Mouse (Mus musculus) right cerebral cortex, postnatal 14 days (tissue): ENCODE results near the gene Anp32a.
A peak's percentile ranks its signal among the peaks of the same experiment; 100 is the strongest.

Source experiments
- DNase-seq: peaks from one replicate; pipeline ENCODE4 v3.0.0; 2022

Gene Anp32a

GRCm38 (mm10) chr9:62341123-62341486 is at the start of gene Anp32a:
Gene Anp32a, plus strand, starts transcription at chr9:62341293.
- DNase-seq = peak; percentile 99

GRCm38 (mm10) chr9:62295006-62295698 is 45.9 kb upstream of the Anp32a start:
- peak; percentile 79 for DNase-seq

- no peak for DNase-seq
Observed at GRCm38 (mm10) chr9:62296891-62297290, 44.2 kb upstream of the Anp32a start.

GRCm38 (mm10) chr9:62315556-62315955 is 25.5 kb upstream of the Anp32a start:
- no peak for DNase-seq

- DNase-seq = no peak
Observed at GRCm38 (mm10) chr9:62318729-62319128, 22.4 kb upstream of the Anp32a start.

- DNase-seq = no peak
Observed at GRCm38 (mm10) chr9:62323816-62324215, 17.3 kb upstream of the Anp32a start.

GRCm38 (mm10) chr9:62325965-62326364 is 15.1 kb upstream of the Anp32a start:
- no peak for DNase-seq

GRCm38 (mm10) chr9:62334298-62334825 is 6.7 kb upstream of the Anp32a start:
- no peak for DNase-seq

GRCm38 (mm10) chr9:62335396-62335795 is 5.7 kb upstream of the Anp32a start:
- no peak for DNase-seq

- no peak for DNase-seq
Observed at GRCm38 (mm10) chr9:62337924-62338635, 3.0 kb upstream of the Anp32a start.

GRCm38 (mm10) chr9:62338636-62339191 is 2.4 kb upstream of the Anp32a start:
- no peak for DNase-seq

GRCm38 (mm10) chr9:62340301-62341122 is 581 bp upstream of the Anp32a start:
- no peak for DNase-seq

- peak; percentile 35 for DNase-seq
Observed at GRCm38 (mm10) chr9:62341701-62342440, 778 bp downstream of the Anp32a start.

GRCm38 (mm10) chr9:62342441-62343191 is 1.5 kb downstream of the Anp32a start:
- peak; percentile 40 for DNase-seq

- peak; percentile 83 for DNase-seq
Observed at GRCm38 (mm10) chr9:62343192-62343903, 2.3 kb downstream of the Anp32a start.

- peak; percentile 70 for DNase-seq
Observed at GRCm38 (mm10) chr9:62343904-62344491, 2.9 kb downstream of the Anp32a start.

- peak; percentile 40 for DNase-seq
Observed at GRCm38 (mm10) chr9:62344545-62344944, 3.5 kb downstream of the Anp32a start.

GRCm38 (mm10) chr9:62345081-62345481 is 4.0 kb downstream of the Anp32a start:
- DNase-seq = no peak

GRCm38 (mm10) chr9:62345633-62346387 is 4.7 kb downstream of the Anp32a start:
- no peak for DNase-seq

- no peak for DNase-seq
Observed at GRCm38 (mm10) chr9:62346388-62346679, 5.2 kb downstream of the Anp32a start.
